ENCODE assay signal across 25 mouse cellular contexts in genomic region chr6:9040991-9041390, GRCm38 (mm10).
DNase-seq lines count a peak whose midpoint lies in the region; ATAC-seq and TF ChIP-seq lines count a peak whose summit lies in the region.
"Had no signal": no experiment of that assay in that cellular context is flagged by ENCODE, and none has a peak within 500 bp of the region (broad histone marks: within the 10 kb centered on the region; RNA-seq: fewer than 3 reads in every experiment).

No protein-coding gene starts in this region.

- H3K27ac ChIP-seq in forebrain, embryonic 13.5 days = no peak overlapping the region
- no peak overlapping the region for H3K27ac ChIP-seq in forebrain, postnatal 0 days (ENCODE audit: low read depth, low read length)
- no peak overlapping the region for H3K27ac ChIP-seq in hindbrain, postnatal 0 days
- H3K27ac ChIP-seq in hindbrain, embryonic 16.5 days (ENCODE audit: low read depth, low read length) = no peak overlapping the region
- H3K27ac ChIP-seq: embryonic facial prominence, embryonic 15.5 days; forebrain, embryonic 12.5 days; gastrocnemius, adult 2 months; hindbrain, embryonic 12.5 days; hindbrain, embryonic 15.5 days had no signal

- TF ChIP-seq POLR2A in lung, adult 2 months (IDR thresholded peaks at IDR 0.05; ENCODE audit: borderline replicate concordance, extremely low read depth, low read depth, low read length) = no peak

- no peaks in the 10 kb centered on the region for H3K9me3 ChIP-seq in forebrain, embryonic 13.5 days (replicated peaks)
- no peaks in the 10 kb centered on the region for H3K9me3 ChIP-seq in forebrain, postnatal 0 days (ENCODE audit: low read length)
- no peaks in the 10 kb centered on the region for H3K9me3 ChIP-seq in hindbrain, postnatal 0 days (ENCODE audit: low read length)
- no peaks in the 10 kb centered on the region for H3K9me3 ChIP-seq in hindbrain, embryonic 16.5 days (ENCODE audit: control insufficient read depth, low read length)
- H3K9me3 ChIP-seq: embryonic facial prominence, embryonic 15.5 days; forebrain, embryonic 12.5 days; hindbrain, embryonic 12.5 days; hindbrain, embryonic 15.5 days had no signal

- 69% methylated on average over 3 of the region's 3 CpGs for WGBS in forebrain, embryonic 13.5 days
- 71% methylated on average over 3 of the region's 3 CpGs for WGBS in forebrain, postnatal 0 days
- WGBS in hindbrain, postnatal 0 days = 80% methylated on average over 3 of the region's 3 CpGs
- WGBS in hindbrain, embryonic 16.5 days = 73% methylated on average over 3 of the region's 3 CpGs
- 70% methylated on average over 3 of the region's 3 CpGs for WGBS in lung, adult 2 months

- H3K4me3 ChIP-seq in forebrain, embryonic 13.5 days = no peak overlapping the region
- no peak overlapping the region for H3K4me3 ChIP-seq in forebrain, postnatal 0 days (ENCODE audit: low read depth, low read length)
- no peak overlapping the region for H3K4me3 ChIP-seq in hindbrain, postnatal 0 days (ENCODE audit: low read length)
- no peak overlapping the region for H3K4me3 ChIP-seq in hindbrain, embryonic 16.5 days (ENCODE audit: low read length)
- H3K4me3 ChIP-seq in lung, adult 2 months (replicated peaks; ENCODE audit: extremely low read depth, low read depth, low read length) = no peak overlapping the region
- H3K4me3 ChIP-seq: embryonic facial prominence, embryonic 15.5 days; forebrain, embryonic 12.5 days; gastrocnemius, adult 2 months; hindbrain, embryonic 12.5 days; hindbrain, embryonic 15.5 days had no signal

- no peaks in the 10 kb centered on the region for H3K36me3 ChIP-seq in forebrain, embryonic 13.5 days (ENCODE audit: poor library complexity, severe bottlenecking)
- H3K36me3 ChIP-seq in forebrain, postnatal 0 days (ENCODE audit: insufficient read depth) = no peaks in the 10 kb centered on the region
- no peaks in the 10 kb centered on the region for H3K36me3 ChIP-seq in hindbrain, postnatal 0 days (ENCODE audit: insufficient read depth, low read length)
- H3K36me3 ChIP-seq in hindbrain, embryonic 16.5 days (ENCODE audit: control insufficient read depth, insufficient read depth, low read length) = no peaks in the 10 kb centered on the region
- H3K36me3 ChIP-seq: embryonic facial prominence, embryonic 15.5 days; forebrain, embryonic 12.5 days; hindbrain, embryonic 12.5 days; hindbrain, embryonic 15.5 days had no signal

- no peaks in the 10 kb centered on the region for H3K4me1 ChIP-seq in forebrain, embryonic 13.5 days
- no peaks in the 10 kb centered on the region for H3K4me1 ChIP-seq in forebrain, postnatal 0 days (ENCODE audit: insufficient read depth)
- no peaks in the 10 kb centered on the region for H3K4me1 ChIP-seq in hindbrain, postnatal 0 days (ENCODE audit: insufficient read depth, low read length)
- no peaks in the 10 kb centered on the region for H3K4me1 ChIP-seq in hindbrain, embryonic 16.5 days (ENCODE audit: control insufficient read depth, insufficient read depth, low read depth, low read length)
- H3K4me1 ChIP-seq in lung, adult 2 months (ENCODE audit: control insufficient read depth, insufficient read depth, low read length) = no peaks in the 10 kb centered on the region
- H3K4me1 ChIP-seq: embryonic facial prominence, embryonic 15.5 days; forebrain, embryonic 12.5 days; hindbrain, embryonic 12.5 days; hindbrain, embryonic 15.5 days had no signal

- no peak for TF ChIP-seq CTCF in forebrain, postnatal 0 days (IDR thresholded peaks at IDR 0.05; ENCODE audit: low read depth)
- no peak for TF ChIP-seq CTCF in hindbrain, postnatal 0 days (IDR thresholded peaks at IDR 0.05; ENCODE audit: low read depth)
- TF ChIP-seq CTCF in lung, adult 2 months (IDR thresholded peaks at IDR 0.05; ENCODE audit: insufficient read depth, low read length) = no peak

- H3K4me2 ChIP-seq in forebrain, embryonic 13.5 days = no peak overlapping the region
- no peak overlapping the region for H3K4me2 ChIP-seq in forebrain, postnatal 0 days (ENCODE audit: low read depth)
- no peak overlapping the region for H3K4me2 ChIP-seq in hindbrain, postnatal 0 days (ENCODE audit: low read depth, low read length)
- no peak overlapping the region for H3K4me2 ChIP-seq in hindbrain, embryonic 16.5 days (ENCODE audit: low read length)
- H3K4me2 ChIP-seq: embryonic facial prominence, embryonic 15.5 days; forebrain, embryonic 12.5 days; heart, embryonic 11.5 days; hindbrain, embryonic 12.5 days; hindbrain, embryonic 15.5 days had no signal

- no peaks in the 10 kb centered on the region for H3K27me3 ChIP-seq in forebrain, embryonic 13.5 days
- no peaks in the 10 kb centered on the region for H3K27me3 ChIP-seq in forebrain, postnatal 0 days (ENCODE audit: insufficient read depth, low read length)
- H3K27me3 ChIP-seq in hindbrain, postnatal 0 days (ENCODE audit: insufficient read depth, low read length) = no peaks in the 10 kb centered on the region
- H3K27me3 ChIP-seq in hindbrain, embryonic 16.5 days (replicated peaks; ENCODE audit: control insufficient read depth, insufficient read depth, low read length) = no peaks in the 10 kb centered on the region
- H3K27me3 ChIP-seq: embryonic facial prominence, embryonic 15.5 days; forebrain, embryonic 12.5 days; hindbrain, embryonic 12.5 days; hindbrain, embryonic 15.5 days had no signal

- DNase-seq in cerebellum, postnatal 10 days = peak; percentile 52 to 55
- no peak for DNase-seq in cerebellum, postnatal 4 days (ENCODE audit: low spot score in 2 of 2)
- DNase-seq in forebrain, postnatal 0 days = no peak
- DNase-seq in hindbrain, postnatal 0 days (ENCODE audit: low spot score) = peak; percentile 20
- DNase-seq in lung, postnatal 36 days = peak; percentile 1
- DNase-seq in lung, adult 2 months = no peak
- DNase-seq: adrenal gland, adult 8-10 months; adrenal gland, postnatal 25 days; cerebellum, adult 11 months; cerebellum, adult 8-10 months; embryo, embryonic 11 days; gastrocnemius, adult 2 months; gastrocnemius, postnatal 14 days; heart, adult 11 months; kidney, adult 18-20 months had no signal

- no peak overlapping the region for H3K9ac ChIP-seq in forebrain, embryonic 13.5 days
- no peak overlapping the region for H3K9ac ChIP-seq in forebrain, postnatal 0 days
- no peak overlapping the region for H3K9ac ChIP-seq in hindbrain, postnatal 0 days (replicated peaks; ENCODE audit: low read length)
- H3K9ac ChIP-seq in hindbrain, embryonic 16.5 days (ENCODE audit: low read depth, low read length) = no peak overlapping the region
- H3K9ac ChIP-seq: embryonic facial prominence, embryonic 15.5 days; forebrain, embryonic 12.5 days; hindbrain, embryonic 12.5 days; hindbrain, embryonic 15.5 days had no signal

- 0 out of 2 replicates have a peak, but pooled peaks have one; percentile 16 for ATAC-seq in forebrain, embryonic 13.5 days
- no peak for ATAC-seq in forebrain, postnatal 0 days
- ATAC-seq in hindbrain, postnatal 0 days = no peak
- no peak for ATAC-seq in hindbrain, embryonic 16.5 days
- ATAC-seq: activated CD4-positive, CD25-positive, alpha-beta regulatory T cell, adult 4 months; inflammation-experienced regulatory T-cells, adult 6 months; intestine, embryonic 16.5 days had no signal

Comparison
In these comparisons a context has a peak if more than half of its experiments do, and no peak if none do; other contexts are left out.
1. DNase-seq: peak in cerebellum, postnatal 10 days (2 of 2), hindbrain, postnatal 0 days (single experiment) and lung, postnatal 36 days (single experiment); none in cerebellum, postnatal 4 days (0 of 2), forebrain, postnatal 0 days (single experiment) and lung, adult 2 months (single experiment).